Mouse (Mus musculus) limb, embryonic 12.5 days (tissue): ENCODE results near the gene 4930579F01Rik. TPM values are rescaled to one million over a fixed set of nuclear protein-coding genes. Genes with fewer than 3 reads are reported as not detected.

Experiments used
- ATAC-seq: fragments of 200-750 bp; cut with Nextera tagmentation; 2 replicates; pipeline ENCODE4 v1.8.0; 2017; ENCODE audit warnings: low read depth, moderate TSS enrichment; ENCODE audit not compliant: insufficient number of reproducible peaks, insufficient read depth, low FRiP score, low TSS enrichment
- H3K27ac ChIP-seq: fragments of 300-500 bp; sonication (generic); 2 replicates; pipeline ENCODE4 v1.5.1; 2016; ENCODE audit warnings: mild to moderate bottlenecking, moderate library complexity
- H3K27me3 ChIP-seq: fragments of 300-500 bp; sonication (generic); 2 replicates; pipeline ENCODE4 v1.6.1; 2016; ENCODE audit warnings: mild to moderate bottlenecking, moderate library complexity
- H3K36me3 ChIP-seq: fragments of 300-500 bp; sonication (generic); 2 replicates; pipeline ENCODE4 v1.6.1; 2016; ENCODE audit warnings: mild to moderate bottlenecking, moderate library complexity
- H3K4me1 ChIP-seq: fragments of 300-500 bp; sonication (generic); replicated peaks from 2 replicates; pipeline ENCODE4 v1.6.1; 2016
- H3K4me2 ChIP-seq: fragments of 300-500 bp; sonication (generic); 2 replicates; pipeline ENCODE4 v1.6.1; 2016; ENCODE audit warnings: mild to moderate bottlenecking, moderate library complexity
- H3K4me3 ChIP-seq: fragments of 300-500 bp; sonication (generic); replicated peaks from 2 replicates; pipeline ENCODE4 v1.5.1; 2016; ENCODE audit warnings: mild to moderate bottlenecking
- H3K9ac ChIP-seq: fragments of 300-500 bp; sonication (generic); replicated peaks from 2 replicates; pipeline ENCODE4 v1.6.1; 2016; ENCODE audit warnings: mild to moderate bottlenecking, moderate library complexity
- H3K9me3 ChIP-seq: fragments of 300-500 bp; sonication (generic); 2 replicates; pipeline ENCODE4 v1.6.1; 2016; ENCODE audit warnings: mild to moderate bottlenecking, moderate library complexity
- WGBS: fragments of 180-500 bp; shearing (Covaris S2); methylation state at CpG from one replicate; pipeline ENCODE4 v1.1.7; 2016; 5-methylcytosine and 5-hydroxymethylcytosine counted together
- polyA plus RNA-seq: library from polyadenylated mRNA; unstranded; fragments of >200 nt; fragmentation: Nextera tagmentation; extraction: Ambion mirVana; gene quantifications from 2 replicates; pipeline ENCODE4 v1.2.1, GENCODE M21; 2016

The 4930579F01Rik gene
- polyA plus RNA-seq = not detected in 2 replicates

DNA sequence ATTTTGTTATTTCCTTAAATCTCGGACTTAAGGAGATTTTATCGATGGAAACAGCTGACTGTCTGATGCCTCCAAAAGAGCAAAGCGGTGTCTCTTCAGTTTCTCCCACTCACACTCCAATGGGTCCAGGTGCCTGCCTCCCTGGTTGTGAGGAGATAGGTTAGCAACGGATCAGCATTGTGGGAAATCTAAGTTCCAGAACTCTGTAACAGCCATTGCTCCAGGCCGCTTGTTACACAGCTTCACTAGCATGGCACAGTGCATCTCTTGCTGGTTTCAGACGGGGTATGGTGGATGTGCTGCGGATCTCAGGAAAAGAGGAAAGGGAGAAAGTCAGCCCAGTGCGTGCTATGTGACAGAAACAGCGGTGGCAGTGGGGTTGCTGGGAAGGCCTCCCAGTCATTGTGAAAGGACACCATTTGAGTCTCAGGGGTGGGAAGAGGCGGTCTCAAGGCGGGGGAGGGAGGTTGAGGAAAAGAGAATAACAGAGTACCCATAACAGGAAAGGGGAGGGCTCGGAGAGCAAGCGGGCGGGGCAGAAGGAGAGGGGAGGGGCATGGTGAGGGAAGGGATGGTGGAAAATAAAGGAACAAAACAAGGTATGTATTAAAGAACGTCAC is at the start of gene 4930579F01Rik:
4930579F01Rik (minus strand) TSS at position 143 of the 620 bp plus-strand sequence.
- WGBS = 82% methylated on average over 15 of the region's 15 CpGs

GRCm38 (mm10) chr3:138242933-138243332 is 49.3 kb upstream of the 4930579F01Rik start:
- peaks cover 34% of the 10 kb centered on the region for H3K4me1 ChIP-seq
- no peak overlapping the region for H3K27ac ChIP-seq
- no peak overlapping the region for H3K4me2 ChIP-seq
- H3K27me3 ChIP-seq = peaks cover 18% of the 10 kb centered on the region; the same call in 1 of the 2 replicates
- H3K9me3 ChIP-seq = no peaks in the 10 kb centered on the region
- no peak overlapping the region for H3K9ac ChIP-seq
- no peaks in the 10 kb centered on the region for H3K36me3 ChIP-seq
- WGBS = 71% methylated on average over 6 of the region's 6 CpGs
- no peak overlapping the region for H3K4me3 ChIP-seq
- no peak for ATAC-seq

More for the DNA sequence above, at the start of gene 4930579F01Rik:
- Histone ChIP-seq H3K9ac (no peak within 1 kb of the TSS), H3K36me3 (no peaks in the 10 kb centered on the region), H3K4me3 (no peak within 1 kb of the TSS), H3K4me1 (no peaks in the 10 kb centered on the region), H3K4me2 (no peak within 1 kb of the TSS), H3K27ac (no peak within 1 kb of the TSS), H3K27me3 (0 out of 2 replicates have a peak, but pooled peaks cover 4% of the 10 kb centered on the region), H3K9me3 (no peaks in the 10 kb centered on the region)
- no peak for ATAC-seq

DNA sequence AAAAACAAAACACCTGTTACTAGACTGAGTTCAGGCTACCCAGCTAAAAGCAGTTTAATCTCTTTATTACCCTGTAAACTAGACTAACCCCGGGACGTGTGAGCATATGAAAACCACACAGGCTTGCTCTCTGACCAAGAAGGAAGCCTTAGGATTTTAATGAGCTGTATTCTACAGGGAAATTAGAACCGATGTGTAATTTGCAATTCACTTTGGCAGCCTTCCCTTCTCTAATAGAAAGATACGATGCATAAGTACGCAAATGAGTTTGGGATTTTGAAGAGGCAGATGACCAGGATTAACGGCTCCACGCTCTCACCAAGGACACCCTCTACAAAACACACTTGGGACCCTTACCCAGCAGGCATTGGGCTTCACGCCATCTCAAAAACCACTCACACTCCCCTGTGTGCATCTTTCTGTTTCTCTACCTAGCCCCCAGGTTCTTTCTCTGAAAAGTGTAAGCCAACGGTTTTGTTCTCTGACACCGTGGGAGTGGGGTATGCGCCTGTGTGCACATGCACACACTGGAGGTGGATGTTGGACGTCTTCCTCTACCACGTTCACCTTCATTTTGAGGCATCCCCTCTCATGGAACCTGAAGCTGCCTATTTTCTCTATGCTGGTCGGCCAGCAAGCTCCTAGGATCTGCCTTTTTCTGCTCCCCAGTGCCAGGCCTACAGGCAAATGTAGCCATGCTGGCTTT is 48.5 kb upstream of the 4930579F01Rik start:
- H3K9me3 ChIP-seq = no peaks in the 10 kb centered on the region
- no peaks in the 10 kb centered on the region for H3K36me3 ChIP-seq
- no peak for ATAC-seq
- H3K27me3 ChIP-seq = peaks cover 18% of the 10 kb centered on the region; the same call in 1 of the 2 replicates
- H3K9ac ChIP-seq = no peak overlapping the region
- no peak overlapping the region; the same call in 1 of the 2 replicates for H3K4me2 ChIP-seq
- 56% methylated on average over 14 of the region's 14 CpGs for WGBS
- H3K4me1 ChIP-seq = peaks cover 34% of the 10 kb centered on the region
- no peak overlapping the region for H3K27ac ChIP-seq
- H3K4me3 ChIP-seq = no peak overlapping the region

DNA sequence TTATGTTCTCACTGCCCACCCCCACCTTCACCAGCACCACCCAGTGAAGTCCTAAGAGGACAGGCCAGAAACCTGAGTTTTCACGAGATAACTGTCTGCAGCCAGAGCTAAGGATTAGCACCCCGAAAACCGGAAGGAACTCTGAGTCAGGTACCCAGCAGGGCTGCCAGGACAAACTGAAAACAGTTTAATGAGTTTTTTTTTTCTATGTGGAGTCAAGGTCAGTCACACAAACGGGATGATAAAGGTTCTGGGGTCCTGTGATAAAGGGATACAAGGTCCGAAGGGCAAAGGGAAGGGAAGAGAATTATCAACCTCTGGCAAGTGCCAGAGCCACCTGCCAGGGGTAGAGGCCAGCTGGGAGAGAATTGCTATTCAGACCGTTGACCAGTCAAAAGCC is 47.7 kb upstream of the 4930579F01Rik start:
- peaks cover 34% of the 10 kb centered on the region for H3K4me1 ChIP-seq
- no peak overlapping the region for H3K27ac ChIP-seq
- no peaks in the 10 kb centered on the region for H3K9me3 ChIP-seq
- peak overlapping the region; percentile 21; the same call in 1 of the 2 replicates for H3K4me2 ChIP-seq
- 37% methylated on average over 6 of the region's 6 CpGs for WGBS
- no peak overlapping the region for H3K9ac ChIP-seq
- no peaks in the 10 kb centered on the region for H3K36me3 ChIP-seq
- peaks cover 18% of the 10 kb centered on the region; the same call in 1 of the 2 replicates for H3K27me3 ChIP-seq
- no peak for ATAC-seq
- H3K4me3 ChIP-seq = no peak overlapping the region

DNA sequence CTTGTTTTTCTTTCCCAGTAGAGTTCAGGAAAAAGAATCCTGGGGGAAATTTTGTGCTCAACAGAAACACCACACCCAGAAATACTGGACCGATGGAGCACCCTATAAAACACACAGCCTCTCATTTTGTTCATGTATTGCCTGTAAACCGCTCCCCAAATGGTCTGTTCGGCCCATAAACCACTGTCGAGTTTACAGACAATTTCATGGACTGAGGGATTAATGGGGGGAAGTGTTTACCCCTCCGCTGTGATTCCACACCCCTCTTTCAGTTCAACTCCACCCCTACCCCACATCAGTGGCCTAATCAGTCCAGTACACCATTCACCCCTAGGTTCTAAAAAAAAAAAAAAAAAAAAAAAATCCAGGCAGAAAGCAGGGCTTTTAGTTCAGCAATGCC is 47.3 kb upstream of the 4930579F01Rik start:
- peak; percentile 86 for ATAC-seq
- peak overlapping the region; percentile 21; the same call in 1 of the 2 replicates for H3K4me2 ChIP-seq
- no peak overlapping the region for H3K9ac ChIP-seq
- H3K4me1 ChIP-seq = peaks cover 34% of the 10 kb centered on the region
- H3K27me3 ChIP-seq = peaks cover 18% of the 10 kb centered on the region; the same call in 1 of the 2 replicates
- no peak overlapping the region for H3K27ac ChIP-seq
- 34% methylated on average over 5 of the region's 5 CpGs for WGBS
- H3K36me3 ChIP-seq = no peaks in the 10 kb centered on the region
- no peaks in the 10 kb centered on the region for H3K9me3 ChIP-seq
- no peak overlapping the region for H3K4me3 ChIP-seq

GRCm38 (mm10) chr3:138240411-138240810 is 46.8 kb upstream of the 4930579F01Rik start:
- no peak for ATAC-seq
- WGBS = 78% methylated on average over 3 of the region's 3 CpGs
- no peak overlapping the region for H3K9ac ChIP-seq
- peaks cover 34% of the 10 kb centered on the region for H3K4me1 ChIP-seq
- no peaks in the 10 kb centered on the region for H3K36me3 ChIP-seq
- H3K4me2 ChIP-seq = no peak overlapping the region
- peaks cover 18% of the 10 kb centered on the region; the same call in 1 of the 2 replicates for H3K27me3 ChIP-seq
- H3K4me3 ChIP-seq = no peak overlapping the region
- no peak overlapping the region for H3K27ac ChIP-seq
- H3K9me3 ChIP-seq = no peaks in the 10 kb centered on the region

DNA sequence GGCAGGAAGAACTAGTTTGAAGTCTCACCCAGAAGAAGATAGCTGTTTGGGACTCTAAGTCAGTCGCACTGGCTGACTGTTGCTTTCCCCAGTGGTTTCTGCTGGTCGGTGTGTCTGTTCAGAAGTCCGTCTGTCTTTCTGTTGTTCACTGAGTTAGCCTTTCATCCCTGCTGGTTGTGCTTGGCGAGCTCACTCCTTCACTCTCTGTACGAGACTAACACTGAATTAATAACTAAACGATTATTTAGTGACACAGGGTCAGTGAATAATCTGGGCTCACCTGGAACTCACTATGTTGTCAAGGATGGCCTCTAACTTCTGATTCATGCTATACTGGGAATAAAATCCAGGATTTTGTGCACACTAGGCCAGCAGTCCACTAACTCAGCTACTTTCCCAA is 45.8 kb upstream of the 4930579F01Rik start:
- H3K36me3 ChIP-seq = no peaks in the 10 kb centered on the region
- H3K9ac ChIP-seq = no peak overlapping the region
- H3K27ac ChIP-seq = no peak overlapping the region
- H3K9me3 ChIP-seq = no peaks in the 10 kb centered on the region
- H3K4me1 ChIP-seq = peaks cover 32% of the 10 kb centered on the region
- H3K4me3 ChIP-seq = no peak overlapping the region
- H3K27me3 ChIP-seq = peaks cover 18% of the 10 kb centered on the region; the same call in 1 of the 2 replicates
- 83% methylated on average over 6 of the region's 6 CpGs for WGBS
- ATAC-seq = no peak
- H3K4me2 ChIP-seq = no peak overlapping the region

GRCm38 (mm10) chr3:138238046-138238445 is 44.4 kb upstream of the 4930579F01Rik start:
- Histone ChIP-seq H3K27ac (no peak overlapping the region), H3K9me3 (no peaks in the 10 kb centered on the region), H3K36me3 (no peaks in the 10 kb centered on the region), H3K27me3 (peaks cover 9% of the 10 kb centered on the region; the same call in 1 of the 2 replicates), H3K9ac (no peak overlapping the region), H3K4me3 (no peak overlapping the region), H3K4me1 (peaks cover 24% of the 10 kb centered on the region), H3K4me2 (no peak overlapping the region)
- no peak for ATAC-seq
- 82% methylated on average over 10 of the region's 10 CpGs for WGBS

DNA sequence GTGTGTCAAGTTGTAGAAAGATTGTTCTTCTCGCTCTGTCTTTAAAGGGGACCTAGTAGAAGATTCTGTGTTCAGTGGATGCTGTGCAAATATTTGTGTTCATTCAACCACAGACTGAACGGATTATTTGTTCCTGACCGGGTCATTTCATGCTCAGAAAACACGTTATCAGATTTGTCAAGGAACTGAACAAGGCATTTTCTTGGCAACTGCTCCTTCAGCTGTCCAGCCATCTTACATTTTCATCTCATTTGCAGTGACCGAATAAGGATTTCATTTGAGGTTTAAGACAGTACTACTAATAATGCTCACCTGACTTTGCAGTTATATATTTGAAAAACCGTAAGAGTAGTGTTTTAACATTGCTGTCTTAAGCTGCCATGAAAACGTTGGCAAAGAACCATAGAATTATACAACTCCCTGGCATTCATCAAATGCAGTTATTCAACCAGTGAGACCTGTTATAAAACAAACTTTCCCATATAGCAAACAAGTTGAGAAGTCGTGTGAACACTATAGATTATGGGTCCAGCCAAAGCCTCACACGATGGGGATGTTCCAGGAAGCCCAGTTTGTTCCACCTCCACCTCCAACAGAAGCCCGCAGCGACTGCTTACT is 43.0 kb upstream of the 4930579F01Rik start:
- Histone ChIP-seq H3K27ac (no peak overlapping the region), H3K4me3 (no peak overlapping the region), H3K9ac (no peak overlapping the region), H3K4me1 (peaks cover 11% of the 10 kb centered on the region), H3K27me3 (peaks cover 9% of the 10 kb centered on the region; the same call in 1 of the 2 replicates), H3K9me3 (no peaks in the 10 kb centered on the region), H3K4me2 (no peak overlapping the region), H3K36me3 (no peaks in the 10 kb centered on the region)
- no peak for ATAC-seq
- 86% methylated on average over 11 of the region's 11 CpGs for WGBS

- H3K4me3 ChIP-seq = no peak overlapping the region
- H3K27me3 ChIP-seq = 0 out of 2 replicates have a peak, but pooled peaks cover 2% of the 10 kb centered on the region
- no peaks in the 10 kb centered on the region for H3K9me3 ChIP-seq
- ATAC-seq = no peak
- no peaks in the 10 kb centered on the region for H3K36me3 ChIP-seq
- no peak overlapping the region for H3K9ac ChIP-seq
- WGBS = 69% methylated on average over 2 of the region's 2 CpGs
- no peak overlapping the region for H3K27ac ChIP-seq
- no peaks in the 10 kb centered on the region for H3K4me1 ChIP-seq
- H3K4me2 ChIP-seq = no peak overlapping the region
Measured at GRCm38 (mm10) chr3:138231531-138231930, 37.9 kb upstream of the 4930579F01Rik start.

DNA sequence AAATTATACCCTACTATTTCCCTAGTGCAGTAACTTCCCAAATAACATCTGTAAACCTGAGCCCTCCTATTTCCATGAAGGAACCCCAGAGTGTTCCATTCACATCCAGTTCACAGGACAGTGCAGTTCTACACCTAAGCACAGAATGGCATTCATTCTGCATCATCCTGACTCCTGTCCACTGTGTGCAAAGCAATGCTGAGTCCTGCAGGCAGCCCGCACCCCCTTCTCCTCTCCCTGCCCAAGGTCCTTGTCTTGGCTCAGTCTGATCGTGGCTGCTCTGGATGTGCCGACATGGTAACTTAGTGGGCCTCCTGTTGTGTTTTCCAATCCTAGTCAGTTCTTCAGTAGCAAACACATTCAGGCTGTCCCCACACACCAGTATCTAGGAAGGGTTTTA is 36.6 kb upstream of the 4930579F01Rik start:
- no peaks in the 10 kb centered on the region for H3K36me3 ChIP-seq
- H3K27me3 ChIP-seq = 0 out of 2 replicates have a peak, but pooled peaks cover 2% of the 10 kb centered on the region
- H3K9ac ChIP-seq = no peak overlapping the region
- 76% methylated on average over 3 of the region's 3 CpGs for WGBS
- ATAC-seq = no peak
- H3K27ac ChIP-seq = no peak overlapping the region
- H3K4me3 ChIP-seq = no peak overlapping the region
- H3K4me2 ChIP-seq = no peak overlapping the region
- no peaks in the 10 kb centered on the region for H3K4me1 ChIP-seq
- H3K9me3 ChIP-seq = no peaks in the 10 kb centered on the region
